Mouse (Mus musculus) lung, postnatal 0 days (tissue): ENCODE measurements around the gene Tsku. TPM values are rescaled to one million over a fixed set of nuclear protein-coding genes. Genes with fewer than 3 reads are reported as not detected.

Experiments
- ATAC-seq: fragments of 200-750 bp; cut with Nextera tagmentation; 2 replicates; pipeline ENCODE4 v1.8.0; 2017; ENCODE audit warnings: moderate library complexity
- DNase-seq: peaks from one replicate; pipeline ENCODE4 v3.0.0-alpha.2; 2016; ENCODE audit warnings: low spot score
- H3K27ac ChIP-seq: fragments of 300-500 bp; sonication (generic); 2 replicates; pipeline ENCODE4 v1.5.1; 2014; ENCODE audit warnings: antibody characterized with exemption, mild to moderate bottlenecking, low read length, mixed read lengths
- H3K27me3 ChIP-seq: fragments of 300-500 bp; sonication (generic); replicated peaks from 2 replicates; pipeline ENCODE4 v1.6.1; 2014; ENCODE audit warnings: low read length, mixed read lengths; ENCODE audit not compliant: insufficient read depth
- H3K36me3 ChIP-seq: fragments of 300-500 bp; sonication (generic); 2 replicates; pipeline ENCODE4 v1.6.1; 2014; ENCODE audit warnings: low read length, mixed read lengths; ENCODE audit not compliant: insufficient read depth
- H3K4me1 ChIP-seq: fragments of 300-500 bp; sonication (generic); 2 replicates; pipeline ENCODE4 v1.6.1; 2014; ENCODE audit warnings: antibody characterized with exemption, low read depth, low read length, mixed read lengths; ENCODE audit not compliant: insufficient read depth
- H3K4me2 ChIP-seq: fragments of 300-500 bp; sonication (generic); replicated peaks from 2 replicates; pipeline ENCODE4 v1.6.1; 2014; ENCODE audit warnings: low read depth, mild to moderate bottlenecking, low read length, moderate library complexity, mixed read lengths
- H3K4me3 ChIP-seq: fragments of 300-500 bp; sonication (generic); 2 replicates; pipeline ENCODE4 v1.5.1; 2014; ENCODE audit warnings: low read depth, low read length
- H3K9ac ChIP-seq: fragments of 300-500 bp; sonication (generic); replicated peaks from 2 replicates; pipeline ENCODE4 v1.6.1; 2014; ENCODE audit warnings: low read depth, mild to moderate bottlenecking
- H3K9me3 ChIP-seq: fragments of 300-500 bp; sonication (generic); 2 replicates; pipeline ENCODE4 v1.6.1; 2016; ENCODE audit warnings: low read length, mixed read lengths
- CTCF ChIP-seq: IDR thresholded peaks from 2 replicates; pipeline ENCODE4 v1.5.1; 2016; ENCODE audit warnings: antibody characterized with exemption, mild to moderate bottlenecking
- EP300 ChIP-seq: IDR thresholded peaks from 2 replicates; pipeline ENCODE4 v1.6.1; 2016; ENCODE audit warnings: antibody characterized with exemption, mild to moderate bottlenecking, control low read depth
- WGBS: fragments of 180-500 bp; shearing (Covaris S2); extraction: QIAGEN DNeasy Blood & Tissue Kit; methylation state at CpG from one replicate; pipeline ENCODE4 v1.1.7; 2014; 5-methylcytosine and 5-hydroxymethylcytosine counted together
- polyA plus RNA-seq: library from polyadenylated mRNA; unstranded; fragments of >200 nt; fragmentation: Nextera tagmentation; extraction: Ambion mirVana; gene quantifications from 2 replicates; pipeline ENCODE4 v1.2.1, GENCODE M21; 2015

Tsku gene
- polyA plus RNA-seq, 1 experiment from 2014 or later = 9.1 TPM

GRCm38 (mm10) chr7:98326051-98326450 lies 35.1 kb downstream of the Tsku start:
- Histone ChIP-seq H3K4me3 (no peak overlapping the region), H3K9ac (no peak overlapping the region), H3K27ac (no peak overlapping the region), H3K27me3 (no peaks in the 10 kb centered on the region), H3K4me2 (no peak overlapping the region), H3K36me3 (no peaks in the 10 kb centered on the region), H3K4me1 (peaks cover 10% of the 10 kb centered on the region; the same call in 1 of the 2 replicates), H3K9me3 (no peaks in the 10 kb centered on the region)
- TF ChIP-seq CTCF (no peak), EP300 (no peak)
- ATAC-seq = no peak
- 63% methylated on average over 7 of the region's 7 CpGs for WGBS
- no peak for DNase-seq

GRCm38 (mm10) chr7:98324228-98324627 lies 36.9 kb downstream of the Tsku start:
- Histone ChIP-seq H3K9ac (no peak overlapping the region), H3K27ac (no peak overlapping the region), H3K27me3 (no peaks in the 10 kb centered on the region), H3K9me3 (no peaks in the 10 kb centered on the region), H3K4me3 (no peak overlapping the region), H3K4me2 (no peak overlapping the region), H3K4me1 (peaks cover 6% of the 10 kb centered on the region; the same call in 1 of the 2 replicates), H3K36me3 (no peaks in the 10 kb centered on the region)
- no peak for ATAC-seq
- TF ChIP-seq CTCF (no peak), EP300 (no peak)
- WGBS = 33% methylated on average over 1 of the region's 1 CpGs
- DNase-seq = no peak

DNA sequence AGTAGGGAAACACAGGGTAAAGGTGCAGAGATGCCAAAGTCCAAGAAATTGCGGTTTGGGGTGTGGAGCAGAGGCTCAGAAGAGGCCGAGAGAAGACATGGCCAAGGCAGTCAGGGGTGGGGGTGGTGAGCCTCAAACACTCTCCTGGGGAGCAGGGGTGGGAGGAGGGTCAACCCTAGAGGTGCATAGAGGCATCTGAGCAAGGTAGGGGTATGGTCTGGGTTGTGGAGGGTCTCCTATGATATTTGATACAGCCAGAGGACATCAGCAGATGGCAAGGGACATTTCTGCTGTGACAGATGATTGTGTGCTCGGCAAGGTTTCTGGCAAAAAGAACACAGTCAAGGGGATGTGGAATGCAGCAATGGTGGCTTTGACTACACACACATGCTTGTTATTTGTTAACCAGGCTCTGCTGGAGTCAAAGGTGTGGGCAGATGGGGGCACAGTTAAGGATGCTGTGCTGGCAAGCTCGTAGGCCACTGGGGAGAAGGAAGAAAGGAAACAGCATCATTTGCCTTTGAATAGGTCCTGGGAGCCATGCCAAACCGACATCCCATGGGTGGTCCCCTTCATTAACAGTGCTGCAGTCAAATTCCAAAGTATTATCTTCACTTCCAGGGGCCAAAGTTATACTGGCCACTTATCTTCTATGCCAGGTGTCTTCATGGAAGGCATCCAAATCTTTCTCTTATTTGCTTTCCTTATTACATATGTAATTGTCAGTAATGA lies 37.7 kb downstream of the Tsku start:
- no peaks in the 10 kb centered on the region for H3K36me3 ChIP-seq
- no peaks in the 10 kb centered on the region for H3K9me3 ChIP-seq
- H3K27ac ChIP-seq = no peak overlapping the region
- H3K27me3 ChIP-seq = no peaks in the 10 kb centered on the region
- H3K4me2 ChIP-seq = no peak overlapping the region
- H3K4me1 ChIP-seq = peaks cover 6% of the 10 kb centered on the region; the same call in 1 of the 2 replicates
- H3K9ac ChIP-seq = no peak overlapping the region
- DNase-seq (peak; percentile 55), ATAC-seq (peak; percentile 58)
- WGBS = 31% methylated on average over 5 of the region's 5 CpGs
- no peak overlapping the region for H3K4me3 ChIP-seq
- TF ChIP-seq EP300 (peak; percentile 60), CTCF (no peak)

DNA sequence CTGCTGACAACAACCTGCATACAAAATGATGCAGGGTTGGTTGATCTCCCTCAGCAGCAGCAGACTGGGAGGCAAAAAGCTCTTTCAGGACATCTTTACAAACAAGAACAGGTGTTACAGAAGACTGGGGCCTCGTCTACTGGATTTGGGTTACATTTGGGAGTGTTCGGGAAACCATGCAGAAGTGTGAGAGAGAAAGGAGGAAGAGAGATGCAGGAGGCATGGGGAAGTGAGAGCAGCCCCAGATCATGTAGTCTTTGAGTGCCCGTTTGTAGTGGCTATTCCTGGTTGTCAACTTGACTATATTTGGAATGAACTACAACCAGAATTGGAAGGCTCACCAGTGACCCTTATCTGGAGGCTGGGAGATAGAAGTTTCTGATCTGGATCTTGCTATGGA lies 38.7 kb downstream of the Tsku start:
- H3K9me3 ChIP-seq = no peaks in the 10 kb centered on the region
- peaks cover 6% of the 10 kb centered on the region; the same call in 1 of the 2 replicates for H3K4me1 ChIP-seq
- 69% methylated on average over 3 of the region's 3 CpGs for WGBS
- TF ChIP-seq EP300 = no peak
- TF ChIP-seq CTCF = no peak
- H3K9ac ChIP-seq = no peak overlapping the region
- DNase-seq = no peak
- no peak overlapping the region for H3K4me2 ChIP-seq
- H3K4me3 ChIP-seq = no peak overlapping the region
- H3K36me3 ChIP-seq = no peaks in the 10 kb centered on the region
- H3K27me3 ChIP-seq = no peaks in the 10 kb centered on the region
- ATAC-seq = no peak
- no peak overlapping the region for H3K27ac ChIP-seq

DNA sequence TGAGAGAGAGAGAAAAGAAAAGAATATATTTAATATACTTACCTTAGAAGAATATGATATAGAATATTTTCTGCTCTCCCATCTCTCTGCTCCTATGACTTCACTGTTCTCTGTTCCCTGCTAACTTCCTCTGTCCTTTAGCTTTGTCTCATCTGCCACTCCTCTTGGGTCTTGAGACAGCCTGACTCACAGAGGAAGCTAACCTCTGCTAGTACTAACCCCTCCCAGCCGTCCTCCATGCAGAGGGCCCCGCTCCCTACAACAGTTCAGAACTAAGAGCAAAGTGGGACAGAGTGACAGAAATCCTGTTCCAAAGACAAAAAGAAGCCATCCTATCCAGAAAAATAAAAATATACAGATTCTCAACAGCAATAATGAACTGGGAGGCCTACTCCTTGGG lies 40.0 kb downstream of the Tsku start, which contains the start of gene Acer3:
TSS of gene Acer3 (minus strand) at position 126 of the 400 bp plus-strand sequence.
- no peak within 1 kb of the TSS for H3K27ac ChIP-seq
- H3K4me2 ChIP-seq = no peak within 1 kb of the TSS
- no peaks in the 10 kb centered on the region for H3K9me3 ChIP-seq
- no peaks in the 10 kb centered on the region for H3K27me3 ChIP-seq
- ATAC-seq = no peak; the same call in 1 of the 2 replicates
- DNase-seq = no peak
- WGBS = 86% methylated on average over 2 of the region's 2 CpGs
- TF ChIP-seq EP300 = no peak
- no peak for TF ChIP-seq CTCF
- H3K9ac ChIP-seq = no peak within 1 kb of the TSS
- no peaks in the 10 kb centered on the region for H3K36me3 ChIP-seq
- H3K4me3 ChIP-seq = no peak within 1 kb of the TSS
- peaks cover 6% of the 10 kb centered on the region; the same call in 1 of the 2 replicates for H3K4me1 ChIP-seq

GRCm38 (mm10) chr7:98320006-98320556 lies 41.0 kb downstream of the Tsku start:
- WGBS = 81% methylated on average over 7 of the region's 7 CpGs
- peaks cover 6% of the 10 kb centered on the region; the same call in 1 of the 2 replicates for H3K4me1 ChIP-seq
- no peak overlapping the region for H3K4me2 ChIP-seq
- H3K9ac ChIP-seq = no peak overlapping the region
- TF ChIP-seq EP300 = no peak
- TF ChIP-seq CTCF = no peak
- no peak overlapping the region for H3K27ac ChIP-seq
- no peak for DNase-seq
- H3K36me3 ChIP-seq = no peaks in the 10 kb centered on the region
- no peaks in the 10 kb centered on the region for H3K27me3 ChIP-seq
- H3K9me3 ChIP-seq = no peaks in the 10 kb centered on the region
- no peak for ATAC-seq
- H3K4me3 ChIP-seq = no peak overlapping the region
